Comparison of ENCODE assay signal across 10 mouse cellular contexts in genomic region chr4:140835682-140836081, GRCm38 (mm10). TPM values are rescaled to one million over a fixed set of nuclear protein-coding genes. Genes with fewer than 3 reads are reported as not detected.
DNase-seq lines count a peak whose midpoint lies in the region; ATAC-seq and TF ChIP-seq lines count a peak whose summit lies in the region.
"Had no signal": no experiment of that assay in that cellular context is flagged by ENCODE, and none has a peak within 500 bp of the region (broad histone marks: within the 10 kb centered on the region; RNA-seq: fewer than 3 reads in every experiment).

No protein-coding gene starts in this region.

- H3K9me3 ChIP-seq in lung, embryonic 14.5 days (ENCODE audit: low read depth, low read length): no peaks in the 10 kb centered on the region
- H3K9me3 ChIP-seq in hindbrain, postnatal 0 days (ENCODE audit: low read length): no peaks in the 10 kb centered on the region
- H3K9me3 ChIP-seq in lung, embryonic 16.5 days (ENCODE audit: control insufficient read depth, low read length): no peaks in the 10 kb centered on the region
- no peaks in the 10 kb centered on the region for H3K9me3 ChIP-seq in stomach, embryonic 15.5 days
- H3K9me3 ChIP-seq: heart, embryonic 13.5 days had no signal

- no peak overlapping the region for H3K4me2 ChIP-seq in lung, embryonic 14.5 days
- no peak overlapping the region for H3K4me2 ChIP-seq in hindbrain, postnatal 0 days (ENCODE audit: low read depth, low read length)
- no peak overlapping the region for H3K4me2 ChIP-seq in lung, embryonic 16.5 days (ENCODE audit: low read depth, low read length)
- peak overlapping the region; percentile 19; the same call in 1 of the 2 replicates for H3K4me2 ChIP-seq in stomach, embryonic 15.5 days
- H3K4me2 ChIP-seq: heart, embryonic 13.5 days had no signal

- no peaks in the 10 kb centered on the region for H3K36me3 ChIP-seq in lung, embryonic 14.5 days (ENCODE audit: insufficient read depth)
- H3K36me3 ChIP-seq in hindbrain, postnatal 0 days (ENCODE audit: insufficient read depth, low read length): no peaks in the 10 kb centered on the region
- H3K36me3 ChIP-seq in lung, embryonic 16.5 days (ENCODE audit: control insufficient read depth, insufficient read depth, low read length): no peaks in the 10 kb centered on the region
- no peaks in the 10 kb centered on the region for H3K36me3 ChIP-seq in stomach, embryonic 15.5 days
- H3K36me3 ChIP-seq: heart, embryonic 13.5 days had no signal

- no peak for TF ChIP-seq POLR2A in lung, adult 2 months (IDR thresholded peaks at IDR 0.05; ENCODE audit: borderline replicate concordance, extremely low read depth, low read depth, low read length)

- H3K4me3 ChIP-seq in lung, embryonic 14.5 days (ENCODE audit: low read depth, low read length): no peak overlapping the region
- H3K4me3 ChIP-seq in lung, adult 2 months (replicated peaks; ENCODE audit: extremely low read depth, low read depth, low read length): no peak overlapping the region
- no peak overlapping the region for H3K4me3 ChIP-seq in hindbrain, postnatal 0 days (ENCODE audit: low read length)
- no peak overlapping the region for H3K4me3 ChIP-seq in lung, embryonic 16.5 days (ENCODE audit: low read length)
- H3K4me3 ChIP-seq in stomach, embryonic 15.5 days (replicated peaks): no peak overlapping the region
- H3K4me3 ChIP-seq: heart, embryonic 13.5 days had no signal

- WGBS in lung, embryonic 14.5 days: 4% methylated on average over 10 of the region's 10 CpGs
- WGBS in lung, adult 2 months: 14% methylated on average over 10 of the region's 10 CpGs
- 2% methylated on average over 10 of the region's 10 CpGs for whole genome bisulfite sequencing in hindbrain, postnatal 0 days
- 6% methylated on average over 10 of the region's 10 CpGs for WGBS in lung, embryonic 16.5 days
- WGBS in stomach, embryonic 15.5 days: 8% methylated on average over 10 of the region's 10 CpGs

- no peak for TF ChIP-seq CTCF in lung, embryonic 14.5 days (IDR thresholded peaks at IDR 0.05; ENCODE audit: low read depth)
- TF ChIP-seq CTCF in lung, adult 2 months (IDR thresholded peaks at IDR 0.05; ENCODE audit: insufficient read depth, low read length): no peak
- no peak for TF ChIP-seq CTCF in hindbrain, postnatal 0 days (IDR thresholded peaks at IDR 0.05; ENCODE audit: low read depth)

- H3K9ac ChIP-seq in lung, embryonic 14.5 days: no peak overlapping the region
- H3K9ac ChIP-seq in hindbrain, postnatal 0 days (replicated peaks; ENCODE audit: low read length): no peak overlapping the region
- H3K9ac ChIP-seq in lung, embryonic 16.5 days (ENCODE audit: low read length): no peak overlapping the region
- H3K9ac ChIP-seq in stomach, embryonic 15.5 days: no peak overlapping the region
- H3K9ac ChIP-seq: heart, embryonic 13.5 days had no signal

- peak; percentile 73 for DNase-seq in lung, embryonic 14.5 days
- DNase-seq in lung, adult 2 months: no peak
- DNase-seq in hindbrain, postnatal 0 days (ENCODE audit: low spot score): peak; percentile 68
- no peak for DNase-seq in cerebellum, adult 11-12 months
- DNase-seq in frontal cortex, postnatal 10 days (ENCODE audit: low spot score in 2 of 2): no peak

- H3K27ac ChIP-seq in lung, embryonic 14.5 days (ENCODE audit: low read depth): no peak overlapping the region
- no peak overlapping the region for H3K27ac ChIP-seq in hindbrain, postnatal 0 days
- H3K27ac ChIP-seq in lung, embryonic 16.5 days (ENCODE audit: low read length): no peak overlapping the region
- H3K27ac ChIP-seq in stomach, embryonic 15.5 days: no peak overlapping the region
- H3K27ac ChIP-seq: heart, embryonic 13.5 days had no signal

- no peaks in the 10 kb centered on the region for H3K27me3 ChIP-seq in lung, embryonic 14.5 days (ENCODE audit: insufficient read depth, low read length)
- H3K27me3 ChIP-seq in hindbrain, postnatal 0 days (ENCODE audit: insufficient read depth, low read length): no peaks in the 10 kb centered on the region
- no peaks in the 10 kb centered on the region for H3K27me3 ChIP-seq in lung, embryonic 16.5 days (ENCODE audit: control insufficient read depth, insufficient read depth, low read depth, low read length)
- H3K27me3 ChIP-seq in stomach, embryonic 15.5 days (replicated peaks): no peaks in the 10 kb centered on the region
- H3K27me3 ChIP-seq: Patski had no signal

- ATAC-seq in lung, embryonic 14.5 days (ENCODE audit: insufficient read depth): peak; percentile 59; the same call in 1 of the 2 replicates
- peak; percentile 89 for ATAC-seq in common myeloid progenitor, adult 5-6 weeks (replicated peaks; ENCODE audit: low read depth, poor library complexity, severe bottlenecking)
- ATAC-seq in hindbrain, postnatal 0 days: peak; percentile 44; the same call in 1 of the 2 replicates
- peak; percentile 75 for ATAC-seq in lung, embryonic 16.5 days (ENCODE audit: low read depth)
- peak; percentile 80 for ATAC-seq in stomach, embryonic 15.5 days (ENCODE audit: insufficient read depth, low FRiP score, low read depth)

- H3K4me1 ChIP-seq in lung, embryonic 14.5 days (ENCODE audit: insufficient read depth): 0 out of 2 replicates have a peak, but pooled peaks cover 2% of the 10 kb centered on the region
- H3K4me1 ChIP-seq in lung, adult 2 months (ENCODE audit: control insufficient read depth, insufficient read depth, low read length): no peaks in the 10 kb centered on the region
- H3K4me1 ChIP-seq in hindbrain, postnatal 0 days (ENCODE audit: insufficient read depth, low read length): no peaks in the 10 kb centered on the region; the same call in 1 of the 2 replicates
- no peaks in the 10 kb centered on the region; the same call in 1 of the 2 replicates for H3K4me1 ChIP-seq in lung, embryonic 16.5 days (replicated peaks; ENCODE audit: control insufficient read depth, insufficient read depth, low read length)
- peaks cover 23% of the 10 kb centered on the region for H3K4me1 ChIP-seq in stomach, embryonic 15.5 days

RNA-seq across cellular contexts. Expression of gene Padi1, which starts 9.9 kb away (rescaled TPM):
- 0.04 and 0.11 TPM in 2 replicates for polyA plus RNA-seq in lung, embryonic 14.5 days (2014; fragmentation: Nextera tagmentation; extraction: Ambion mirVana)
- polyA plus RNA-seq in lung, adult 2 months (2012; rRNA removed): 0.36 and 1.9 TPM in 2 replicates
- total RNA-seq in common myeloid progenitor, adult 5-6 weeks (2017): not detected in 2 replicates
- 0.25 TPM in 1 of 2 replicates, not detected in the other for total RNA-seq in hindbrain, postnatal 0 days (2014; rRNA removed)
- polyA plus RNA-seq in hindbrain, postnatal 0 days (2015; fragmentation: Nextera tagmentation; extraction: Ambion mirVana): 0.05 TPM in 1 of 2 replicates, not detected in the other
- polyA plus RNA-seq in lung, embryonic 16.5 days (2015; fragmentation: Nextera tagmentation; extraction: Ambion mirVana): 0.21 and 0.28 TPM in 2 replicates
- 0.19 and 0.23 TPM in 2 replicates for polyA plus RNA-seq in stomach, embryonic 15.5 days (2015; fragmentation: Nextera tagmentation; extraction: Ambion mirVana)

RNA-seq across cellular contexts. Expression of gene Padi3, which starts 25.2 kb away (rescaled TPM):
- 0.12 and 0.14 TPM in 2 replicates for polyA plus RNA-seq in lung, embryonic 14.5 days (2014; fragmentation: Nextera tagmentation; extraction: Ambion mirVana)
- 0.21 and 0.34 TPM in 2 replicates for polyA plus RNA-seq in lung, adult 2 months (2012; rRNA removed)
- 0.19 and 0.32 TPM in 2 replicates for total RNA-seq in common myeloid progenitor, adult 5-6 weeks (2017)
- total RNA-seq in hindbrain, postnatal 0 days (2014; rRNA removed): not detected in 2 replicates
- 0.05 TPM in 2 replicates for polyA plus RNA-seq in hindbrain, postnatal 0 days (2015; fragmentation: Nextera tagmentation; extraction: Ambion mirVana)
- 0.28 and 0.35 TPM in 2 replicates for polyA plus RNA-seq in lung, embryonic 16.5 days (2015; fragmentation: Nextera tagmentation; extraction: Ambion mirVana)
- 0.09 and 0.18 TPM in 2 replicates for polyA plus RNA-seq in stomach, embryonic 15.5 days (2015; fragmentation: Nextera tagmentation; extraction: Ambion mirVana)
- polyA plus RNA-seq: Patski had no signal

Comparison
In these comparisons a context has a peak if more than half of its experiments do, and no peak if none do; other contexts are left out.
1. DNase-seq: peak in lung, embryonic 14.5 days (single experiment) and hindbrain, postnatal 0 days (single experiment); none in lung, adult 2 months (single experiment), cerebellum, adult 11-12 months (single experiment) and frontal cortex, postnatal 10 days (0 of 2).
2. Peak in every context shown above with its lines, with median percentiles within 50 percentile points of each other: ATAC-seq.